Mouse (Mus musculus) leukemia stem cell, adult 10-12 weeks (primary cell): ENCODE data around the gene 1700074P13Rik. TPM values are rescaled to one million over a fixed set of nuclear protein-coding genes. Genes with fewer than 3 reads are reported as not detected.

Source experiments
- polyA plus RNA-seq: library from polyadenylated mRNA; stranded (reverse); fragments of >175 nt; gene quantifications from 2 replicates; pipeline ENCODE4 v1.2.3, GENCODE M21; 2012; ENCODE audit warnings: low replicate concordance

1700074P13Rik gene
- not detected in 2 replicates for polyA plus RNA-seq

DNA sequence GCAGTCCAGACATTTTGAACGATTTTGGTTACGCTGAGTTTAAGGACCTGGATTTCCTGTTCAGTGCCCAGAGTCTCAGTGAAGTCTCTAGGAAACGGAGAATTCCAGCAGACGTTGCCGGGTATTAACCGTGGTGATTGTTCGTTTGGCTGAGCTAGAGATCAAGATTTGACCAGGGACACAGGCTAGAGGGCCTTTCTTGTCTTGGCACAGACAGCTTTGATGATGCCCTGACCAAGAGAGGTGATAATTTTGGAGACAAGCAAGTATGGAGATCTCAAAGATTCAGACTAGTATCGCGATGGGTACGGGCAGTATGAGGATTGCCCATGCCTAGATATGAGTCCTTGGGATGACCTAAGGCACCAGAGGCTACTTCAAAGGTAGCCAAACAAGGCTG lies at the start of gene 1700074P13Rik:
1700074P13Rik (minus strand) TSS at position 101 of the 400 bp plus-strand sequence.

DNA sequence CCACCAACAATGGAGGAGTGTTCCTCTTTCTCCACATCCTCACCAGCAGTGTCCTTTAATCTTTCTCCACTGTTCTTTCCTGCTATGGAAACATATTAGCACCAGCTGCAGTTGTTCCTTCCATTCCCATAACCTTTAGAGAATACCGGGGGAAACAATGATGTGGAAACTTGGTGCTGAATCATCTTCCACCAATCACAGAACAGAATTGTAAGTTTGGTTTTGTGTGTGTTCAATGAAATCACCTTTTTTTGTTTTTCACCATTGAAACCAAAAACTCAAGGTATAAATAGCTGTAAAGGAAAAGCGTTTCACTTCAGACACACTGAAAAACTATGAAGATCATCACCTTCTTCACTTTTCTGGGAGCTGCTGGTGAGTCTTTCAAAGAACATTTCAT lies 24.1 kb upstream of the 1700074P13Rik start, which contains the start of gene 1810009J06Rik:
1810009J06Rik (plus strand) TSS at position 301 of the 400 bp plus-strand sequence.

DNA sequence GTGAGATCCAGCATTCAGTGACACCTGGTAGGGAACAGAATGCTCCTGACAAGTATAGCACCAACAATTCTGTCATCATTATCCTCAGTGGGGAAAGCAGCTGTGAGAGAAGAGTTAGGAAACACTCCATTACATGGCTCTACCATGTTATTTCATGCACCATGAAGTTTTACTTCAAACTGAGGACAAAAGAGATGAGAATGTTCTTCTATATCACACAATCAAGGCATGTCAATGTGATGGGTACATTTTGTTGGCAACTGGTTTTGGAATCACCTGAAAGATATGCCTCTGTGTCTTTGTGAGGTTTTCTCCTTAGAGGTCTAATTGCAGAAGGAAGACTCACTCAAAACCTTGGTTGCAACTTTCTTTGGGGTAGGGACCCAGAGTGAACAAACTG lies 11.4 kb upstream of the 1700074P13Rik start, which contains the start of gene Gm4744:
Gm4744 (minus strand) TSS at position 101 of the 400 bp plus-strand sequence.

DNA sequence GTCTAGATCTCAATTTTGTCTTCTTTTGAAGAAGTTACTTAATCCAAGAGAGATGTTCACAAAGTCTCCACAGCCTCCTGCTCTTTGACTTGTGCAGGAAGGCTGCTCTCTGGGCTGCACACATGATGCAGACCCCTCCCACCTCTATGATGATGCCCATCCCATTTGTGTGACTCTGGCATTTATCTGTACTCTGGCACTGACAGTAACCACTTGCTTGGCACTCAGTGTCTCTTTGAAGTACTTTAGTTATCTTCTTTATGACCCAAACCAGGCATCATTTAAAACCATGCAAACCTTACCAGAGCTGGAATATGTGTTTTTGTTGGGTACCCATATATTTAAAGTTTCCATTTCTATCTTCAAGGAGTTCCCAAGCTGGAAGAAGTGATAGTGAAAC lies 40.1 kb downstream of the 1700074P13Rik start, which contains the start of gene Prss58:
Prss58 (minus strand) TSS at position 101 of the 400 bp plus-strand sequence.

DNA sequence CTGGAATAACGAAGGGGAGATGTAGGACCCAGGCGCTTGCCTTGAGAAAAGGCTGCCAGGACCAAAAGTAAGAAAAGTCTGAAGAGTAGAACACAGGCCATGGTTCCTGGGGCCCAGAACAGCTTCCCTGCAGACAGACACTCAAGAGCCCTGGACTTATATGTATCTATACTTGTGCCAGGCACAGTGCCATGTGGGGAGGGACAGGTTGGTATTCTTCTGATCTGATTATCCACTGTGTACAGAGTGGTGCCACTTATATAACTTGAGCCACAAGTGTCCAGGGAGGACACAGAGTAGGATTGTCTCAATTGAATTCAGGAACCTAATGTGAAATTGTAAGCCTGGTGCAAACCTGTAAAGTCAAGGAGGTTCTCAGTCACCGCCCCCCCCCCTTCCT lies 53.0 kb downstream of the 1700074P13Rik start, which contains the start of gene Moxd2:
Moxd2 (minus strand) TSS at position 101 of the 400 bp plus-strand sequence.

Other genes with a start within 250 kb of the 1700074P13Rik start
- gene Moxd2, start 53.1 kb downstream of the 1700074P13Rik start, polyA plus RNA-seq = not detected in 2 replicates
- not detected in 2 replicates for gene Prss58, start 40.2 kb downstream of the 1700074P13Rik start, polyA plus RNA-seq
- not detected in 2 replicates for gene Gm4744, start 11.3 kb upstream of the 1700074P13Rik start, polyA plus RNA-seq
- gene 1810009J06Rik, start 24.2 kb upstream of the 1700074P13Rik start, polyA plus RNA-seq = not detected in 2 replicates
- gene Gm2663, start 58.9 kb upstream of the 1700074P13Rik start, polyA plus RNA-seq = not detected in 2 replicates
- not detected in 2 replicates for gene 2210010C04Rik, start 95.0 kb upstream of the 1700074P13Rik start, polyA plus RNA-seq